Mouse (Mus musculus): ENCODE data around the gene Sult5a1. TPM values are rescaled to one million over a fixed set of nuclear protein-coding genes. Genes with fewer than 3 reads are reported as not detected.
"Not testable (repeated sequence)": the region's sequence is repeated elsewhere in the genome, so short reads cannot be mapped to it uniquely, and the experiment has no call there.

Sult5a1 gene
- polyA plus RNA-seq, 1 experiment from 2014 or later, result 0.40 TPM

- WGBS, result 81% methylated on average over 5 of the region's 5 CpGs
- no peak for ATAC-seq
- no peak overlapping the region for H3K4me3 ChIP-seq (ENCODE audit: low read depth, low read length)
- peaks cover 3% of the 10 kb centered on the region for H3K4me1 ChIP-seq (ENCODE audit: control insufficient read depth, insufficient read depth, low read length)
- no peak overlapping the region for H3K9ac ChIP-seq (ENCODE audit: low read depth, low read length)
- no peaks in the 10 kb centered on the region for H3K9me3 ChIP-seq (replicated peaks; ENCODE audit: control insufficient read depth, low read length, poor library complexity, severe bottlenecking)
- H3K36me3 ChIP-seq (ENCODE audit: control insufficient read depth, insufficient read depth, low read length), result peaks cover 10% of the 10 kb centered on the region
- no peak overlapping the region for H3K4me2 ChIP-seq (ENCODE audit: low read length)
- no peak overlapping the region for H3K27ac ChIP-seq (ENCODE audit: low read length)
- no peaks in the 10 kb centered on the region for H3K27me3 ChIP-seq (ENCODE audit: control insufficient read depth, insufficient read depth, low read depth, low read length)
Observed at GRCm38 (mm10) chr8:123108953-123109352, 49.2 kb downstream of the Sult5a1 start.

GRCm38 (mm10) chr8:123108010-123108409 is 50.1 kb downstream of the Sult5a1 start:
- H3K27ac ChIP-seq (ENCODE audit: low read length), result no peak overlapping the region
- H3K4me2 ChIP-seq (ENCODE audit: low read length), result no peak overlapping the region
- no peaks in the 10 kb centered on the region for H3K9me3 ChIP-seq (replicated peaks; ENCODE audit: control insufficient read depth, low read length, poor library complexity, severe bottlenecking)
- peaks cover 12% of the 10 kb centered on the region for H3K36me3 ChIP-seq (ENCODE audit: control insufficient read depth, insufficient read depth, low read length)
- 95% methylated on average over 1 of the region's 1 CpGs for WGBS
- H3K27me3 ChIP-seq (ENCODE audit: control insufficient read depth, insufficient read depth, low read depth, low read length), result no peaks in the 10 kb centered on the region
- H3K4me1 ChIP-seq (ENCODE audit: control insufficient read depth, insufficient read depth, low read length), result peaks cover 11% of the 10 kb centered on the region
- no peak overlapping the region for H3K4me3 ChIP-seq (ENCODE audit: low read depth, low read length)
- no peak for ATAC-seq
- H3K9ac ChIP-seq (ENCODE audit: low read depth, low read length), result no peak overlapping the region

- Histone ChIP-seq H3K9me3 (replicated peaks; ENCODE audit: control insufficient read depth, low read length, poor library complexity, severe bottlenecking) (no peaks in the 10 kb centered on the region), H3K27me3 (ENCODE audit: control insufficient read depth, insufficient read depth, low read depth, low read length) (no peaks in the 10 kb centered on the region), H3K4me3 (ENCODE audit: low read depth, low read length) (no peak overlapping the region), H3K9ac (ENCODE audit: low read depth, low read length) (no peak overlapping the region), H3K36me3 (ENCODE audit: control insufficient read depth, insufficient read depth, low read length) (peaks cover 12% of the 10 kb centered on the region), H3K27ac (ENCODE audit: low read length) (no peak overlapping the region), H3K4me1 (ENCODE audit: control insufficient read depth, insufficient read depth, low read length) (peaks cover 15% of the 10 kb centered on the region), H3K4me2 (ENCODE audit: low read length) (no peak overlapping the region)
- 52% methylated on average over 2 of the region's 2 CpGs for WGBS
- no peak for ATAC-seq
Observed at GRCm38 (mm10) chr8:123106531-123106930, 51.6 kb downstream of the Sult5a1 start.

GRCm38 (mm10) chr8:123105553-123106326 is 52.4 kb downstream of the Sult5a1 start:
- ATAC-seq, result no peak
- WGBS, result 65% methylated on average over 5 of the region's 5 CpGs
- H3K9me3 ChIP-seq (replicated peaks; ENCODE audit: control insufficient read depth, low read length, poor library complexity, severe bottlenecking), result no peaks in the 10 kb centered on the region
- H3K9ac ChIP-seq (ENCODE audit: low read depth, low read length), result no peak overlapping the region
- peaks cover 12% of the 10 kb centered on the region for H3K36me3 ChIP-seq (ENCODE audit: control insufficient read depth, insufficient read depth, low read length)
- H3K4me1 ChIP-seq (ENCODE audit: control insufficient read depth, insufficient read depth, low read length), result peaks cover 16% of the 10 kb centered on the region
- no peak overlapping the region for H3K4me3 ChIP-seq (ENCODE audit: low read depth, low read length)
- H3K27ac ChIP-seq (ENCODE audit: low read length), result no peak overlapping the region
- no peak overlapping the region for H3K4me2 ChIP-seq (ENCODE audit: low read length)
- no peaks in the 10 kb centered on the region for H3K27me3 ChIP-seq (ENCODE audit: control insufficient read depth, insufficient read depth, low read depth, low read length)

- Histone ChIP-seq H3K4me2 (ENCODE audit: low read length) (peak overlapping the region; percentile 95; the same call in 1 of the 2 replicates), H3K4me3 (ENCODE audit: low read depth, low read length) (no peak overlapping the region), H3K4me1 (ENCODE audit: control insufficient read depth, insufficient read depth, low read length) (peaks cover 16% of the 10 kb centered on the region), H3K27ac (ENCODE audit: low read length) (no peak overlapping the region), H3K27me3 (ENCODE audit: control insufficient read depth, insufficient read depth, low read depth, low read length) (no peaks in the 10 kb centered on the region), H3K9me3 (replicated peaks; ENCODE audit: control insufficient read depth, low read length, poor library complexity, severe bottlenecking) (no peaks in the 10 kb centered on the region), H3K9ac (ENCODE audit: low read depth, low read length) (no peak overlapping the region; the same call in 1 of the 2 replicates), H3K36me3 (ENCODE audit: control insufficient read depth, insufficient read depth, low read length) (peaks cover 12% of the 10 kb centered on the region)
- 82% methylated on average over 6 of the region's 6 CpGs for WGBS
- no peak for ATAC-seq
Observed at GRCm38 (mm10) chr8:123104046-123104767, 53.9 kb downstream of the Sult5a1 start.

GRCm38 (mm10) chr8:123103285-123103684 is 54.8 kb downstream of the Sult5a1 start:
- no peak for ATAC-seq
- Histone ChIP-seq H3K9me3 (replicated peaks; ENCODE audit: control insufficient read depth, low read length, poor library complexity, severe bottlenecking) (no peaks in the 10 kb centered on the region), H3K9ac (ENCODE audit: low read depth, low read length) (peak overlapping the region; percentile 93), H3K27ac (ENCODE audit: low read length) (0 out of 2 replicates have a peak overlapping the region, but pooled peaks have one; percentile 28), H3K4me1 (ENCODE audit: control insufficient read depth, insufficient read depth, low read length) (peaks cover 16% of the 10 kb centered on the region), H3K4me3 (ENCODE audit: low read depth, low read length) (peak overlapping the region; percentile 74), H3K36me3 (ENCODE audit: control insufficient read depth, insufficient read depth, low read length) (peaks cover 12% of the 10 kb centered on the region), H3K27me3 (ENCODE audit: control insufficient read depth, insufficient read depth, low read depth, low read length) (no peaks in the 10 kb centered on the region), H3K4me2 (ENCODE audit: low read length) (peak overlapping the region; percentile 95)
- 19% methylated on average over 15 of the region's 15 CpGs for whole genome bisulfite sequencing

GRCm38 (mm10) chr8:123102855-123103254 is 55.3 kb downstream of the Sult5a1 start:
- H3K36me3 ChIP-seq (ENCODE audit: control insufficient read depth, insufficient read depth, low read length), result peaks cover 16% of the 10 kb centered on the region
- H3K27me3 ChIP-seq (ENCODE audit: control insufficient read depth, insufficient read depth, low read depth, low read length); ATAC-seq; H3K9me3 ChIP-seq (replicated peaks; ENCODE audit: control insufficient read depth, low read length, poor library complexity, severe bottlenecking): not testable (repeated sequence)
- H3K4me2 ChIP-seq (ENCODE audit: low read length), result peak overlapping the region; percentile 95
- peak overlapping the region; percentile 93 for H3K9ac ChIP-seq (ENCODE audit: low read depth, low read length)
- peaks cover 16% of the 10 kb centered on the region for H3K4me1 ChIP-seq (ENCODE audit: control insufficient read depth, insufficient read depth, low read length)
- peak overlapping the region; percentile 74 for H3K4me3 ChIP-seq (ENCODE audit: low read depth, low read length)
- 1% methylated on average over 26 of the region's 26 CpGs for WGBS
- H3K27ac ChIP-seq (ENCODE audit: low read length), result peak overlapping the region; percentile 96

- peaks cover 16% of the 10 kb centered on the region for H3K4me1 ChIP-seq (ENCODE audit: control insufficient read depth, insufficient read depth, low read length)
- H3K4me3 ChIP-seq (ENCODE audit: low read depth, low read length), result peak within 1 kb of the TSS; percentile 74
- H3K9me3 ChIP-seq (replicated peaks; ENCODE audit: control insufficient read depth, low read length, poor library complexity, severe bottlenecking), result no peaks in the 10 kb centered on the region
- H3K36me3 ChIP-seq (ENCODE audit: control insufficient read depth, insufficient read depth, low read length), result peaks cover 20% of the 10 kb centered on the region
- no peaks in the 10 kb centered on the region for H3K27me3 ChIP-seq (ENCODE audit: control insufficient read depth, insufficient read depth, low read depth, low read length)
- H3K9ac ChIP-seq (ENCODE audit: low read depth, low read length), result peak within 1 kb of the TSS; percentile 93
- ATAC-seq, result peak; percentile 95
- H3K4me2 ChIP-seq (ENCODE audit: low read length), result peak within 1 kb of the TSS; percentile 95
- H3K27ac ChIP-seq (ENCODE audit: low read length), result peak within 1 kb of the TSS; percentile 96
- 2% methylated on average over 54 of the region's 56 CpGs for WGBS
Observed at GRCm38 (mm10) chr8:123101735-123102685, 56.1 kb downstream of the Sult5a1 start, which contains the start of gene Rpl13. Gene Rpl13, plus strand, starts transcription at chr8:123102350.

Data from midbrain, embryonic 16.5 days (tissue).